ENCODE assay signal across 9 mouse cellular contexts in the genomic region with DNA sequence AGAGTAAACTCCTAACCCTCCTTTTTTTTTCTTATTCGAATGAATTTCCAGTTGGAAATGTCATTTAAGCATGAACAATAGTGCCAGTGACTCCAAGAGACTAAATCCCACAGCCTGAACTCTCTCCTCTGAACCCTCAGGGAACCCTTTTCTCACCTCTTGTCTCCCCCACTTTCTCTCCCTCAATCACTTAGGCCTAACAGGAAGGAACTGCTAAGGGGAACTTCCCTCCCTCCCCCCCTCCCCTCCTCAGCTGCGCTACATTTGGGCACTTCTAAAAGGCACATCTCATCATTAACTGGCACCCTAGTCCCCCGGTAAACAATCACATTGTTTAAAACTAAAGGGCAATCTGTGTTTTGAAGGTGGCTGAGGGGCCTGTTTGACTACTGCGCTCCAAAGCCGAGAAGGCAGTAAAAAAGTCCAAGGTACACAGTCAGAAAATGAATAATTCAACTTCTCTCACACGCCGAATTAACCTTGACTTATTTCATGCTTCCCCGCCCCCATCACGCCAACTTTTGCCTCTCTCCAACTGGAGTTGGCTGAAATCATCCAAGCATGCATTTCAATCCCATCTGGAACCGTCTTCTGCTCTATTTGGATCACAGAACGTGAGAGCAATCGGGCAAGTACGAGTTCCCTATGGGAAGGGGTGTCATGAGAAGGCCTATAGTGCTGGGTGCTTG.
DNase-seq lines count a peak whose midpoint lies in the region; ATAC-seq lines count a peak whose summit lies in the region.
"Had no signal": no experiment of that assay in that cellular context is flagged by ENCODE, and none has a peak within 500 bp of the region (broad histone marks: within the 10 kb centered on the region; RNA-seq: fewer than 3 reads in every experiment).

No protein-coding gene starts in this region.

- WGBS in neural tube, embryonic 13.5 days: 27% methylated on average over 13 of the region's 13 CpGs

- DNase-seq in cerebellum, postnatal 10 days: peak; percentile 52 to 69
- no peak for DNase-seq in cerebellum, postnatal 4 days (ENCODE audit: low spot score in 2 of 2)
- no peak for DNase-seq in neural tube, embryonic 10.5 days (ENCODE audit: extremely low spot score, low spot score)
- peak; percentile 15 for DNase-seq in induced T-regulatory cell, adult 2 months (ENCODE audit: low read depth)
- no peak for DNase-seq in heart, postnatal 14 days
- no peak for DNase-seq in gastrocnemius, postnatal 25 days
- DNase-seq: liver, embryonic 13.5 days had no signal

- intact Hi-C loops in heart, postnatal 14 days (cut with DNase I): loop anchor here (5.0 to 10.0 kb wide), 4 partner anchors 34 to 94 kb away; a partner anchor contains a TSS

- H3K4me1 ChIP-seq in neural tube, embryonic 13.5 days (replicated peaks): peaks cover 64% of the 10 kb centered on the region

- no peak overlapping the region for H3K4me2 ChIP-seq in neural tube, embryonic 13.5 days
- H3K4me2 ChIP-seq: liver, embryonic 13.5 days had no signal

- peak overlapping the region; percentile 18; the same call in 1 of the 2 replicates for H3K27ac ChIP-seq in neural tube, embryonic 13.5 days (replicated peaks)
- H3K27ac ChIP-seq: liver, embryonic 13.5 days had no signal

- H3K4me3 ChIP-seq in neural tube, embryonic 13.5 days: no peak overlapping the region
- H3K4me3 ChIP-seq: liver, embryonic 13.5 days had no signal

- H3K9ac ChIP-seq in neural tube, embryonic 13.5 days: no peak overlapping the region
- H3K9ac ChIP-seq: liver, embryonic 13.5 days had no signal

- H3K36me3 ChIP-seq in neural tube, embryonic 13.5 days: no peaks in the 10 kb centered on the region
- H3K36me3 ChIP-seq: liver, embryonic 13.5 days had no signal

- H3K27me3 ChIP-seq in neural tube, embryonic 13.5 days: no peaks in the 10 kb centered on the region
- H3K27me3 ChIP-seq: liver, embryonic 13.5 days had no signal

- H3K9me3 ChIP-seq in neural tube, embryonic 13.5 days: no peaks in the 10 kb centered on the region
- H3K9me3 ChIP-seq: liver, embryonic 13.5 days had no signal

- no peak for ATAC-seq in neural tube, embryonic 13.5 days (ENCODE audit: low read depth)
- ATAC-seq in megakaryocyte, adult 5-6 weeks (ENCODE audit: poor library complexity, severe bottlenecking): peak; percentile 34

Comparison
In these comparisons a context has a peak if more than half of its experiments do, and no peak if none do; other contexts are left out.
1. DNase-seq: peak in cerebellum, postnatal 10 days (2 of 2) and induced T-regulatory cell, adult 2 months (single experiment); none in cerebellum, postnatal 4 days (0 of 2), neural tube, embryonic 10.5 days (single experiment), heart, postnatal 14 days (0 of 2) and gastrocnemius, postnatal 25 days (single experiment).